Mouse (Mus musculus) limb, embryonic 13.5 days (tissue): ENCODE results near the gene Carmil2. TPM values are rescaled to one million over a fixed set of nuclear protein-coding genes. Genes with fewer than 3 reads are reported as not detected.

Source experiments
- ATAC-seq: fragments of 200-750 bp; cut with Nextera tagmentation; 2 replicates; pipeline ENCODE4 v1.8.0; 2017; ENCODE audit warnings: low read depth, moderate number of reproducible peaks, moderate TSS enrichment; ENCODE audit not compliant: low FRiP score
- H3K27ac ChIP-seq: fragments of 300-500 bp; sonication (generic); 2 replicates; pipeline ENCODE4 v1.5.1; 2015; ENCODE audit warnings: inconsistent platforms, mild to moderate bottlenecking, moderate library complexity
- H3K27me3 ChIP-seq: fragments of 300-500 bp; sonication (generic); 2 replicates; pipeline ENCODE4 v1.6.1; 2015; ENCODE audit warnings: mild to moderate bottlenecking, inconsistent platforms
- H3K36me3 ChIP-seq: fragments of 300-500 bp; sonication (generic); 2 replicates; pipeline ENCODE4 v1.6.1; 2015; ENCODE audit warnings: inconsistent platforms, mild to moderate bottlenecking, moderate library complexity
- H3K4me1 ChIP-seq: fragments of 300-500 bp; sonication (generic); 2 replicates; pipeline ENCODE4 v1.6.1; 2015; ENCODE audit warnings: inconsistent platforms
- H3K4me2 ChIP-seq: fragments of 300-500 bp; sonication (generic); replicated peaks from 2 replicates; pipeline ENCODE4 v1.6.1; 2015; ENCODE audit warnings: inconsistent platforms, mild to moderate bottlenecking, moderate library complexity
- H3K4me3 ChIP-seq: fragments of 300-500 bp; sonication (generic); 2 replicates; pipeline ENCODE4 v1.5.1; 2015; ENCODE audit warnings: moderate library complexity, mild to moderate bottlenecking, inconsistent platforms
- H3K9ac ChIP-seq: fragments of 300-500 bp; sonication (generic); 2 replicates; pipeline ENCODE4 v1.6.1; 2015; ENCODE audit warnings: mild to moderate bottlenecking, inconsistent platforms
- H3K9me3 ChIP-seq: fragments of 300-500 bp; sonication (generic); 2 replicates; pipeline ENCODE4 v1.6.1; 2016; ENCODE audit warnings: inconsistent platforms
- WGBS: fragments of 180-500 bp; shearing (Covaris S2); methylation state at CpG from one replicate; pipeline ENCODE4 v1.1.7; 2015; 5-methylcytosine and 5-hydroxymethylcytosine counted together
- polyA plus RNA-seq: library from polyadenylated mRNA; unstranded; fragments of >200 nt; fragmentation: Nextera tagmentation; extraction: Ambion mirVana; gene quantifications from 2 replicates; pipeline ENCODE4 v1.2.1, GENCODE M21; 2015

Gene Carmil2
- polyA plus RNA-seq, 1 experiment from 2014 or later: 0.55 TPM

DNA sequence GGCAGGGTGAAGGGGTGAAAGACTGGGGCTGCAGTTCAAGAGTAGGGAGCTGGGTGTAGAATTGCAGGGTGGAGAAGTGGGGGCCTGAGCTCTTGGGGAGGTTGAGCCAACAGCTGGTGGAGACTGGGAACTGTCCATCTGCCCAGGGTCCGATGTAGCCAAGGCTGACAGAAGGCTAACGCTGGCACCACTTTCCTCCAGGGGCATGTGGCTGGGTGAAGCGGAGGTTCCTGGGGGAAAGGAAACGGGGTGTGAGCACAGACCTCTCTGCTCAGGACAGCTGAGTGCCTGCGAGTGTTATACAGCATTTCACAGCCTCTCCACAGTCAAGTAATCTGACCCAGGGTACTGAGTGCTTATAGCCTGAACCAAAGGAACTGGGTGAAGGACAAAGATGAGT lies 12.7 kb downstream of the Carmil2 start:
- Histone ChIP-seq H3K27me3 (peaks cover 22% of the 10 kb centered on the region), H3K4me2 (no peak overlapping the region), H3K4me1 (peaks cover 25% of the 10 kb centered on the region), H3K4me3 (no peak overlapping the region), H3K9ac (no peak overlapping the region), H3K36me3 (peaks cover 43% of the 10 kb centered on the region), H3K27ac (no peak overlapping the region), H3K9me3 (no peaks in the 10 kb centered on the region)
- WGBS: 87% methylated on average over 5 of the region's 5 CpGs
- no peak for ATAC-seq

DNA sequence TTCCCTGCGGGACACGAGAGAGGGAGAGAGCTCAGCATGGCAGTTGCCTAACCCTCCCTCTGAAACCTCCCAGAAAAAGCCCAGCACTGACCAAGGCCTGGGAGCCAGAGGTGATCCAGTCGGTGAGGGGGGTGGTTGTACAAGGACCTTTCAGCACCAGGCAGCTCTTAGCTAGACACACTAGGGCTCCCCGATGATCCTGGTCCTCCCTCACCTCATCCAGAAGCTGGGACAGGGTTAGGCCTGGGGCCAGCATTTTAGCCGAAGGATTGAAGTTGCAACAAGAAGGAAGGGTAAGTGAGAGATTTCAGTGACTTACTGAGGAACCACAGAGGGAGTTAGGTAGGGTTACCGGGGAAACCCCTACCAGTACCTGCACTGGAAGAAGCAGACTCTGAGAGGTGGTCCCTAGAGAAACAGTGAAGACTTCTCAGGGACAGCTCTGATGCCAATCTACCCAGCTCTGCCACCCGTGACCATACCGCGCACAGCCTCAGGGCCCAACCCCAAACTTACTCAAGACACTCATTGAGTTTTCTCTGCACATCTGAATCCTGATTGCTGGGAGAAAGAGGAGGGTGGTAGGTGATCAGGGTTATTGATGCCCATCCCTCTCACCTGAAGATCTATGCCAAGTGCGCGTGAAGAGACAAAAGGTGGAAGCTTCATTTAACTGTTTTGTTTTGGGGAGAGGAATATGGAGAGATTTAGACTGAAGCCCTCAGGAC lies 13.6 kb downstream of the Carmil2 start:
- Histone ChIP-seq H3K4me2 (peak overlapping the region; percentile 87), H3K4me3 (peak overlapping the region; percentile 71), H3K4me1 (peaks cover 18% of the 10 kb centered on the region), H3K9ac (peak overlapping the region; percentile 71), H3K27ac (no peak overlapping the region), H3K36me3 (peaks cover 51% of the 10 kb centered on the region), H3K27me3 (peaks cover 14% of the 10 kb centered on the region), H3K9me3 (no peaks in the 10 kb centered on the region)
- no peak for ATAC-seq
- WGBS: 91% methylated on average over 11 of the region's 11 CpGs

DNA sequence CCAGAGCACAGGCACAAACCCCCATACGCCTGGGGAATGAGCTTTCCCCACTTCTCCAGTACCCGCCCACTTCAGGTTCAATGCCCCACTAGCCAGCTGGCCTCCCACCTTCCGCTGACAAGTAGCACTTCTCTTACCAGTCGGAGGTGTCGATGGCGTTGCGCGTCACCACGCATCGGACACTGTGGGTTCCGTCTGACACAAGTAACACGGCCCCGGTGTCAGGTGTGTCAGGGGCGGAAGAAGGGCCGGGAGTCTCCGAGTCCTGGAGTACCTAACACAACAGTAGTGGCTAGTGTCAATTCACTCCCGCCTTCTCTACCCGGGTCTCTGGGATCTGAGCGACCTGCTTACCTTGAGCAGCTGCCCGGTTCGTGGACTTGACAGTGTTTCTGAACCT lies 14.5 kb downstream of the Carmil2 start:
- WGBS: 0% methylated on average over 21 of the region's 21 CpGs
- Histone ChIP-seq H3K4me2 (peak overlapping the region; percentile 87), H3K4me1 (peaks cover 18% of the 10 kb centered on the region), H3K9me3 (no peaks in the 10 kb centered on the region), H3K27ac (peak overlapping the region; percentile 91), H3K27me3 (peaks cover 5% of the 10 kb centered on the region), H3K4me3 (peak overlapping the region; percentile 71), H3K36me3 (peaks cover 51% of the 10 kb centered on the region), H3K9ac (peak overlapping the region; percentile 71)
- ATAC-seq: peak; percentile 54

DNA sequence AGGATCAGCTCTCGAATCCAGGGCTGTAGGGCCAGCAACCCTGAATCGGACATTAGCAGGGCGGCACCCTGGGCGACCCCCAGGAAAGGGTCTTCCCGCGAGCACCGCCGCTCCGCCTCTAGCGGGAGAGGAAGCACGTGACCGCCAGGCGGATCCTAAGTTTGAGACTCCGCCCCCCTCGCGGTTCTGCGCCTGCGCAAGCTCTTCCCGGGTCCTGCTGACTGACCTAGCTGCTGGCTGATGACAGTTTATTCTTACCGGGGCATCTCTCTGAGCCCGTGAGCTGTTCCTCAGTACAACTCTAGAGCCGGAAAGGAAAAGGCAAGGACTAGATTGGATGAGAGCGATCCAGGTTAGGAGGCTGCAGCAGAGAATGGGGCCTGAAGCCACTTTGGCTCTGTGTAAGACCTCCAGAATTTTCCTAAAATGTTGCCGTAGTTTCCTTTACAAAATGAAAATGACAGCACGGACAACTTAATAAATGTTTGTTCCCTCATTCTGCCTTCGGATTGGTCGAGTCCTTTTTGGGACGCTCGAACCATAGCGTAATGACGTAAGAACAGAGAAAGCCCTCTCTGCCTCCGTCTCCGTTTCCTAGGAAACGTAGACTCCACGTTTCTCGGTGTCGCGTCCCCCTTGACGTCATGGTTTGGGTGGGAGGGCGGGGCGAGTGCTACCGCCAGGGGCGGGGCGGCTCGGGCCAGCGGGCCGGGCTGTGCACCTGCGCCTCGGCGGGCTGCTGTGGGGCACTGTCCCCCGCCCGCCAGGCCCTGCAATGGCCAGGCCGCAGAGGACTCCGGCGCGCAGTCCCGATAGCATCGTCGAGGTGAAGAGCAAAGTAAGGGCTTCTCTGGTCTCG lies 15.1 kb downstream of the Carmil2 start, which contains the start of the genes Acd and Pard6a:
Acd (minus strand) TSS at position 137 of the 859 bp plus-strand sequence.
Pard6a (plus strand) TSS at position 183 of the 859 bp plus-strand sequence.
- Histone ChIP-seq H3K4me3 (peak within 1 kb of the TSS; percentile 71), H3K9ac (peak within 1 kb of the TSS; percentile 71), H3K9me3 (no peaks in the 10 kb centered on the region), H3K27me3 (0 out of 2 replicates have a peak, but pooled peaks cover 4% of the 10 kb centered on the region), H3K36me3 (peaks cover 51% of the 10 kb centered on the region), H3K4me2 (peak within 1 kb of the TSS; percentile 87), H3K27ac (peak within 1 kb of the TSS; percentile 91), H3K4me1 (peaks cover 19% of the 10 kb centered on the region)
- peak; percentile 84 for ATAC-seq
- under 1% methylated on average over 60 of the region's 60 CpGs for WGBS

DNA sequence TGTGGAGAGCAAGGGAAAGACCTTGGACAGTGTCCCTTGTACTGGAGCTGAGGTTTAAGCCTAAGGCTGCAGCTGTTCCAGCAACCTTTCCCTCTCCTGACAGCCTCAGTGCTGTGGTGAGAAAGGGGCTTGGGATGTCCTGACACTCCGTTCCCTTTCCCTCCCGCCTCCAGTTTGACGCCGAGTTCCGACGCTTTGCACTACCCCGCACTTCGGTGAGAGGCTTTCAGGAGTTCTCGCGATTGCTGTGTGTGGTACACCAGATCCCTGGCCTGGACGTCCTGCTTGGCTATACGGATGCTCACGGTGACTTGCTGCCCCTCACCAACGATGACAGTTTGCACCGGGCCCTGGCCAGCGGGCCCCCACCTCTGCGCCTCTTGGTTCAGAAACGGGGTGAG lies 15.9 kb downstream of the Carmil2 start:
- ATAC-seq: no peak

DNA sequence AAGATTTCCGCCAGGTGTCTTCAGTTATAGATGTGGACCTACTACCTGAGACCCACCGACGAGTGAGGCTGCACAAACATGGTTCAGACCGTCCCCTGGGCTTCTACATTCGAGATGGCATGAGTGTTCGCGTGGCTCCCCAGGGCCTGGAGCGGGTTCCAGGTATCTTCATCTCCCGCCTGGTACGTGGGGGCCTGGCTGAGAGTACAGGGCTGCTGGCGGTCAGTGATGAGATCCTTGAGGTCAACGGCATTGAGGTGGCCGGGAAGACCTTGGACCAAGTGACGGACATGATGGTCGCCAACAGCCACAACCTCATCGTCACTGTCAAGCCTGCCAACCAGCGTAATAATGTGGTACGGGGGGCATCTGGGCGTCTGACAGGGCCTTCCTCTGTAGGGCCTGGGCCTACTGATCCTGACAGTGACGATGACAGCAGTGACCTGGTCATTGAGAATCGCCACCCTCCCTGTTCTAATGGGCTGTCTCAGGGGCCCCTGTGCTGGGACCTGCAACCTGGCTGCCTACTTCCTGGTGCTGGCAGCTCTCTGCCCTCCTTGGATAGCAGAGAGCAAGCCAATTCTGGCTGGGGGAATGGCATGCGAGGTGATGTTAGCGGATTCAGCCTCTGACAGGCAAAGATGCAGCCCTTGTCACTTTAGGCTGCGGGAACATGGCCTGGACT lies 16.8 kb downstream of the Carmil2 start:
- Histone ChIP-seq H3K4me2 (no peak overlapping the region), H3K9me3 (no peaks in the 10 kb centered on the region), H3K36me3 (peaks cover 38% of the 10 kb centered on the region), H3K27me3 (no peaks in the 10 kb centered on the region), H3K27ac (no peak overlapping the region), H3K4me3 (0 out of 2 replicates have a peak overlapping the region, but pooled peaks have one; percentile 71), H3K4me1 (peaks cover 34% of the 10 kb centered on the region), H3K9ac (peak overlapping the region; percentile 10; the same call in 1 of the 2 replicates)
- no peak for ATAC-seq
- WGBS: 92% methylated on average over 24 of the region's 24 CpGs

More for the DNA sequence above, 15.9 kb downstream of the Carmil2 start:
- H3K9me3 ChIP-seq: no peaks in the 10 kb centered on the region
- no peak overlapping the region for H3K27ac ChIP-seq
- peaks cover 47% of the 10 kb centered on the region for H3K36me3 ChIP-seq
- H3K9ac ChIP-seq: peak overlapping the region; percentile 71
- H3K4me1 ChIP-seq: peaks cover 27% of the 10 kb centered on the region
- H3K4me3 ChIP-seq: peak overlapping the region; percentile 71
- no peaks in the 10 kb centered on the region for H3K27me3 ChIP-seq
- peak overlapping the region; percentile 87 for H3K4me2 ChIP-seq
- whole genome bisulfite sequencing: 45% methylated on average over 18 of the region's 18 CpGs

DNA sequence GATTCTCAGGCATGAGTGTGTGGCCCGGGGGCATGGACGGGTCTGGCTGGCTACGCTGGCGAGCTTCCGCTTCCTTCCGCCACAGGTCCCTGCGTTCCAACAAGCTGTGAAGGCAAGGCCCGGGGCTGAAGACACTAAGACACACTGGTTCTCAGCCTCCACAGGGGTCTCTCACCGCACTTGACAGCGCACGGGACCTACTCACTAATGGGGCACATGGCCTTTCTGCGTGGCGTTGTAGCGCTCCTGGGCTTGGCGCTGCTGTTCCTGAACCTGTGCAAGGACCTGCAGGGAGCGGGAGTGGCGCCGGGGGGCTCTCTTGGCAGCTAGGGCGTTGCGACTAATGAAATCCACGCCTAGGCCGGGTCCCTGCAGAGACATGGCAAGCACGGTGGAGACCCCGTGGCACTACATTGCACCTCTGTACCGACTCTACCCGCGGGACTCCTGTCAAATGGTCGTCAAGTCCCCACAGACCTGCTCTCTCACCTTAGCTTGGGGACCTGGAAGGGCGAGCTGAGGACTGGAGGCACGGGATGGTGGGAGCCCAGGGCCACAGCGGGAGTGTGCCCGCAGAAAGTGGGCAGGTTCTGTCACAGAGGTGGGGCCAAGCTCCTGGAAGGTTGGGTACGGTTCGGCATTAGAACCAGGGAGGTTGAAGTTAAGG lies 18.2 kb downstream of the Carmil2 start:
- Histone ChIP-seq H3K9me3 (no peaks in the 10 kb centered on the region), H3K9ac (no peak overlapping the region), H3K27ac (no peak overlapping the region), H3K4me1 (peaks cover 34% of the 10 kb centered on the region), H3K4me2 (no peak overlapping the region), H3K36me3 (peaks cover 24% of the 10 kb centered on the region), H3K27me3 (no peaks in the 10 kb centered on the region), H3K4me3 (no peak overlapping the region)
- no peak for ATAC-seq
- WGBS: 88% methylated on average over 34 of the region's 34 CpGs

DNA sequence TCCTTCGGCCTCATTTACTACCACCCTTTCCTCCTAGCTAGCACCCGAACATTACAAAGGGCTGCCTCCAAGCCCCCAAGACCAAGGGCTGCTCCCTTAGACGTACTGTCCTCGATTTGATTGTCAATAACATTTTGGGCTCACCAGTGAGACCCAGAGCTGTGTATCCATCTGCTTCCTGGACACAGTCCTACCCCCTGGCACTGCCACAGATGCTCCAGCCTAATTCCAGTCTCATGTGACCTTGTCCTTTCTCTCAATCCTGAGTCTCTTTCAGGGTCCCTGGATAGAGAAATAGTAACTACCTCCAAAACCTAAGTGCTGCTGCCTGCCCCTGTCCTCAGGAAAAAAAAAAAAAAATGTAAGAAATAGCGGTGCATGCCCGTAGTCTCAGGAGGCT lies 18.9 kb downstream of the Carmil2 start:
- ATAC-seq: no peak
- H3K9me3 ChIP-seq: no peaks in the 10 kb centered on the region
- H3K27me3 ChIP-seq: no peaks in the 10 kb centered on the region
- peaks cover 22% of the 10 kb centered on the region for H3K36me3 ChIP-seq
- H3K27ac ChIP-seq: no peak overlapping the region
- no peak overlapping the region for H3K4me3 ChIP-seq
- no peak overlapping the region for H3K9ac ChIP-seq
- H3K4me1 ChIP-seq: peaks cover 28% of the 10 kb centered on the region
- 85% methylated on average over 6 of the region's 6 CpGs for WGBS
- H3K4me2 ChIP-seq: no peak overlapping the region

DNA sequence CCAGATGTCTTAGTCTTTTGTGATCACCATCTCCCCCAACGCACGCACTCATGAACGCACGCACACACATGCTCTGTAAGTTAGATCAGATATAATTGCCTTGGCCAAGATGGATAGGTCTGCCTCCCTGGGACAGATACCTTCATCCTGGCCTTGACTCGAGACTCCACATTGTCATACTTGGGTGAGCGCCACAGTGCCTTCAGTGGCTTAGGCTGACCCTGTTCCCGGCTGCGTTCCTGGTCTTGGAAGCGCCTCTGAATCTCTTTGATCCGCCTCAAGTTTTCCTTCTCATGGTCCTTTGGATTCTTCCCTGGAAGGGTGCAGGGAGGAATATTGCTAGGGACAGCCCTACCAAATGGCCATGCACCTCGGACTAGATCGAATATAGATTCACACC lies 20.4 kb downstream of the Carmil2 start:
- Histone ChIP-seq H3K27ac (no peak overlapping the region), H3K36me3 (peaks cover 22% of the 10 kb centered on the region), H3K9me3 (no peaks in the 10 kb centered on the region), H3K27me3 (no peaks in the 10 kb centered on the region), H3K9ac (peak overlapping the region; percentile 82; the same call in 1 of the 2 replicates), H3K4me3 (peak overlapping the region; percentile 64), H3K4me1 (peaks cover 23% of the 10 kb centered on the region), H3K4me2 (peak overlapping the region; percentile 94)
- ATAC-seq: no peak
- WGBS: 80% methylated on average over 12 of the region's 12 CpGs

DNA sequence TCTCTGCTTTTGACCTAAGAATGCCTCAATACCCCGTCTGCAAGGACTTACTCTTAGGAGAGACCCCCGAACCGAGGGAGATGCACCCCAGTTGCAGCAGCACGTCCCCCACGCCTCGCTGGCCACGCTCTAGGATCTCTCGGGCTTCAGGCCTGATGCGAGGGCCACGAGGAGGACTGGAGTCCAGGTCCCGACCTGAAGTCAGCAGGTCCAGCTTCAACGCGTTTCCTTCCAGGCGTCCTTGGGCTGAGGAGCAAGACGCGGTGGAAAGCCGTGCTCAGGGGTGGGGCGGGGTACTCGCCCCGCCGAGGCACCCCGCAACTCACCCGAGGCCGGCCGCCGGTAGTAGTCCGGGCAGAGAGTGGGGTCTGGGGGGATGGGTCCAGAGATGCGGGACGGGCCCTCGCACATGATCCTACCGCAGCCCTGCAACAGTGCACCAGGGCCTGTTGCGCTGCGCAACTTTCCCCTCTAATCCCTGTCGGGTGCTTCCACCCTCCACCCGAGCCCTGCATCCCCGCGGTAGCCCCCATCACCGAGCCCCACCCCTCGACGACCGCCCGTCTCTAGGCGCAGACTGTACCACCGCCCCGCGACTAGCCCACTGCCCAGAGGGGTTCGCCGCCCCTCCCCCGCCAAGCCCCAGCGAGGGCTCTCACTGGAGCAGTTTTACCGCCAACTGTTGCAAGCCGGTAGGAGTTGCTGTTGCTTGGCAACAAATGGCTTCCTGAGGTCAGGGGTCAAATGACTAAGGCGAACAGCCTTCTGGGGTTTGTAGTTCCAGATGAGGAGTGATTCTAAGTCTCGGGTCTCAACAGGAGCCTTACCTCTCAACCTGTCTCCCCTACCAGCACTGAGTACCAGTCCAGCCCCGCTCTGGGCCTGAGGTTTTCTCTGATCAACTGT lies 21.7 kb downstream of the Carmil2 start, which contains the start of the genes 4933405L10Rik and Enkd1:
4933405L10Rik (plus strand) TSS at position 158 of the 906 bp plus-strand sequence.
Enkd1 (minus strand) TSS at position 713 of the 906 bp plus-strand sequence.
- Histone ChIP-seq H3K4me3 (peak within 1 kb of the TSS; percentile 64), H3K9me3 (no peaks in the 10 kb centered on the region), H3K36me3 (peaks cover 19% of the 10 kb centered on the region), H3K9ac (peak within 1 kb of the TSS; percentile 82), H3K27ac (no peak within 1 kb of the TSS; the same call in 1 of the 2 replicates), H3K27me3 (no peaks in the 10 kb centered on the region), H3K4me2 (peak within 1 kb of the TSS; percentile 94), H3K4me1 (peaks cover 16% of the 10 kb centered on the region)
- ATAC-seq: peak; percentile 89
- WGBS: under 1% methylated on average over 55 of the region's 55 CpGs
